Mouse (Mus musculus): ENCODE results near the gene Kazn.

Gene Kazn

DNA sequence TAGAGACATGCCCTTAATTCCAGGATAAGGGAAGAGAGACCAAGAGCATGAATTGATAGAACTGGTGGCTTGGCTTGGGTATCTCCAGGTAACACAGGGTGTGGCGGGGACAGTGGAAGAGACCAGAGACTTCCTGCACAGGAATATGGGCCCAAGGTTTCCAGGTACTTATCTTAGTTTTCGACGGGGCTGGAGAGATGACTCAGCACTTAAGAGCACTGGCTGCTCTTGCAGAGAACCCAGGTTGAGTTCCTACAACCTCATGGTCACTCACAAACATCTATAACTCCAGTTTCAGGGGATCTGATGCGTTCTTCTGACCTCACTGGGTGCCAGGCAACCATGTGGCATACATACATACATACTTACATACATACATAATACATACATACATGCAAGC is 3.0 kb upstream of the Kazn start:
- no peak for DNase-seq (ENCODE audit: low spot score in 2 of 2)

GRCm38 (mm10) chr4:142240874-142241273 is 1.7 kb upstream of the Kazn start:
- DNase-seq (ENCODE audit: low spot score in 2 of 2), result no peak

- no peak for DNase-seq (ENCODE audit: low spot score in 2 of 2)
Measured at GRCm38 (mm10) chr4:142238486-142239239, 538 bp downstream of the Kazn start.

- no peak for DNase-seq (ENCODE audit: low spot score in 2 of 2)
Measured at GRCm38 (mm10) chr4:142238041-142238440, 1.2 kb downstream of the Kazn start.

DNA sequence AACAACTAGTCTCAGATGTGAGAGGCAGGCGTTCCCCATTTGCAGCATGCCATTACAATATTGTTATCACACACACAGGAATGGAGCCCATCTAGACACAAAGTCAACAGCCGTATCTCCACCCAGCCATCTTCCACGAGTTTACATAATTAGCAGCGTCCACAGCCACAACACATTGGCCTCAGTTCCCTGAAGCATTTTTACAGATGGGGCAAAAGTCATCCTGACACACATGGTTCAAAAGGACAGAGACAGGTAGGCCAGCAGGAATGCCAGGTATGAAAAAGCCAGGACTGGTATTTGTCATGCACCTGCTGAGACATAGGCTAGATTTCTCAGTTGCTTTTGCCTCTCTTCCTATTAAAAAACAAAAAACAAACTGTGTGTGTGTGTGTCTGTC is 2.5 kb downstream of the Kazn start:
- no peak for DNase-seq (ENCODE audit: low spot score in 2 of 2)

DNA sequence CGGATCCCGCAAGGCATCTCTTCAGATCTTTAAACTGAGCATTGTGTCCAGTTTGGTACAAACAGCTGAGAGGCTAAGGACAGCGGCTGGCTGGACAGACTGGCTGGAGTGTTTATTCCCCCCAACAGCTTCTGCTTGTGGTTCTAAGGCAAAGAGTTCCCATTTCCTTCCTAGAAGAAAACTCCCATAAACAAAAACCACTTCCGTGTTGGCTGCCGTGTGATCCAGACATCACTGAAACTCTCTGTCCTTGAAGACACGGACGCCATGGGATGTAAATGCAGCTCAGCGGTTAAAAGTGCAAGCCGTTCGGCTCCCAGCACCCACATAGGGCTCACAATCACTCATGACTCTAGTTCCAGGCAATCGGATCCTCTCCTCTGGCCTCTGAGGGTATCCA is 3.8 kb downstream of the Kazn start:
- DNase-seq (ENCODE audit: low spot score in 2 of 2), result no peak

- no peak for DNase-seq (ENCODE audit: low spot score in 2 of 2)
Measured at GRCm38 (mm10) chr4:142234828-142235227, 4.4 kb downstream of the Kazn start.

DNA sequence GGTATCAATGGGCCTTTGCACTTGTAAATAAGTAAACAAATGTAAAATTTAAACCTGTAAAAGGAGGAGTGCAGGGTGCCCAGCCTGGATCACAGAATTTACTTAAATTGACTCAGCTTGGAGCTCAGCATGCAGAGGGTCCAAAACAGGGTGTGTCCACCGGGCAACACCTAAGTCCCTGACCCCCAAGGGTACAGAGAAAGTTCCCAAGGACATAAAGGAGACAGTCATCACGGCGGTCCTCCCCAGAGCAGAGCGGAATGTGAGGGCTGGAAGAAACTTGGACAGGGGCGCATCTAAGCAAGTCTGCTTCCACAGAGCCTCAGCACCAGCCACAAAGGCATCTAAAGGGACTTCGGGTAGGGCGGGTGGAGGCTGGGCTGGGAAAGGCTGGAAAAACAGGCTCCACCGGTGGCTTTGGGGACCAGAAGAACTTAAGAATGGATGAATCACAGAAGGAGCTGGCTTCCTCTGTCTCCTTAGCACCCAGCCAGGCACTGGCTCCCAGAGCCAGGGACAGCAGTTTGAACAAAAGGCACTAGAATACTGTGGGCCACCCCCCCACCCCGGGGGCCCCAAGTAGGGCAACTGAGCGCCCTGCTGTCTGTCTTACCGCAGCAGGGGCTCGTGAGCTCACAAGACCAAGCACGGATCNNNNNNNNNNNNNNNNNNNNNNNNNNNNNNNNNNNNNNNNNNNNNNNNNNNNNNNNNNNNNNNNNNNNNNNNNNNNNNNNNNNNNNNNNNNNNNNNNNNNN is 10.2 kb downstream of the Kazn start:
- DNase-seq (ENCODE audit: low spot score in 2 of 2), result no peak

DNA sequence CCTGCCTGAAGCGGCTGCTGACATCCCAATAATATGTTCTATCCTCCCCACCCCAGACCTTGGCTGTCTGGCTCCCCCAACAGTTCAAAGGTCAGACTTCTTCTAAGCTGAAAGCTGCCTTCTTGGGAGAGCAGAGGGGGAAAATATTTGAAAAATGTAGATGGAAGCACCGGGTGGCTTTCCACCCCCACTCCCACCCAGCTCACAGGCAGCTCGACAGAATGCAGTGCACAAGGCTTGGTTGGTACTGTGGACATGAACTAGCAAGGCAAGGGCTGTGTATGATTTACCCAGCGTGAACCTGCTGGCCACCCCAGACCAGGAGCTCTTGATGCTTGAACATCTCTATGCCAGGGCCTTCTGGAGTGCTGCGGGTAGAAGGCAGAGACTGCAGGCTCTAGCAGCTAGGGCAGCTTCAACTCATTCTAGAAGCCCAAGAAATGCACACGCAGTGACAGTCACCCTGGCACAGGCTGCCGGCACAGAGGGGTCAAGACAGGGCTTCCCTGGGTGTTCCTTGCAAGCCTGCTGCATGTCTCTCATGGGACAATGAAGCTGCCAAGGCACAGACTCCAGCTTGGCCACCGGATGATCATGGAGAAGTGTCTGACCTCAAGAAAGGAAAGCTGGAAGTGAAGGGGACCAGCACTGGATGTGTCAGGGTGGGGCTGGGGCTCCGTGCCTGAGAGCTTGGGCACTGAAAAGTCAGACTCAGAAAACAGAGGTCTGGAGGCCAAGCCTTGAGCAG is 15.1 kb downstream of the Kazn start:
- no peak for DNase-seq (ENCODE audit: low spot score in 2 of 2)

- DNase-seq (ENCODE audit: low spot score in 2 of 2), result no peak
Measured at GRCm38 (mm10) chr4:142222385-142222784, 16.8 kb downstream of the Kazn start.

GRCm38 (mm10) chr4:142221757-142222072 is 17.5 kb downstream of the Kazn start:
- DNase-seq (ENCODE audit: low spot score in 2 of 2), result no peak

- no peak for DNase-seq (ENCODE audit: low spot score in 2 of 2)
Measured at GRCm38 (mm10) chr4:142221025-142221756, 18.0 kb downstream of the Kazn start.

GRCm38 (mm10) chr4:142218997-142219396 is 20.2 kb downstream of the Kazn start:
- no peak for DNase-seq (ENCODE audit: low spot score in 2 of 2)

- no peak for DNase-seq (ENCODE audit: low spot score in 2 of 2)
Measured at GRCm38 (mm10) chr4:142217048-142217447, 22.2 kb downstream of the Kazn start.

DNA sequence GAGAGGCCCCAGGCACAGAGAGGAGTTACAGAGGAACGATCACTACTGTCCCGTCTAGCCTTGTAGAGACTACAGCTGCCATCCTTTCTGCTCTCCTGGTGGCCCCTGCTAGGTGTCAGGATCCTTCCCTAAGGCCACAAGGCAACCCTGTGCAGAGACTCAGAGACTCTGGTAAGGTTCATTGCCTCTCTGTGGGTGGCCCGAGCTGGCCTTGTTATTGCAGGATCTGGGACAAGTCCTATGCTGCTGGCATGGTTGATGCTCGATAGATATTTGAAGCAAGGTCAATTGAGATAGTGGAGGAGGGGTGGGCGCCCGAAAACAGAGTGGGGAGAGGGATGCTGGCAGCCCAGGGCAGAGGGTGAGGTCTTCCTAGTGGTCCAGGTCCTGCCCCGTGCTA is 23.4 kb downstream of the Kazn start:
- no peak for DNase-seq (ENCODE audit: low spot score in 2 of 2)

DNA sequence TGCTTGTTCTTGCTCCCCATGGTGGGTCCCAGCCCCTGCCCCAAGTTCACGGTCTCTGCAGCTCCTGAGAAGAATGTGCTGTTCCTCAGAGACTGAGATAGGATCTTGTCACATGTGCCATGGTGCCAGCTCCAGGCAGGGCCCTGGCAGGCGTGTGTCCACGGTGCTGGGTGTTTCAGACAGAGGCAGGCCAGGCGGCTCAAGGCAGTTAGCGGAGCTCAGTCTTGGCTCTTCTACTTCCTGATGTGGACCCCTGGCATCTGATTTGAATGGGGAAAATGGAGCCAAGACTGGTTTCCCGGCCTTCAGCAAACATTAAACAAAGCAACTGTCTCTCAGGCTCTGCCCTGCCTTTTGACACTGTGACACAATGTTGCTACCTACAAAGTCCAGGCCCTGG is 24.7 kb downstream of the Kazn start:
- no peak for DNase-seq (ENCODE audit: low spot score in 2 of 2)

- no peak for DNase-seq (ENCODE audit: low spot score in 2 of 2)
Measured at GRCm38 (mm10) chr4:142212425-142212824, 26.8 kb downstream of the Kazn start.

GRCm38 (mm10) chr4:142209884-142210283 is 29.3 kb downstream of the Kazn start:
- no peak for DNase-seq (ENCODE audit: low spot score in 2 of 2)

GRCm38 (mm10) chr4:142209476-142209875 is 29.7 kb downstream of the Kazn start:
- no peak for DNase-seq (ENCODE audit: low spot score in 2 of 2)

DNA sequence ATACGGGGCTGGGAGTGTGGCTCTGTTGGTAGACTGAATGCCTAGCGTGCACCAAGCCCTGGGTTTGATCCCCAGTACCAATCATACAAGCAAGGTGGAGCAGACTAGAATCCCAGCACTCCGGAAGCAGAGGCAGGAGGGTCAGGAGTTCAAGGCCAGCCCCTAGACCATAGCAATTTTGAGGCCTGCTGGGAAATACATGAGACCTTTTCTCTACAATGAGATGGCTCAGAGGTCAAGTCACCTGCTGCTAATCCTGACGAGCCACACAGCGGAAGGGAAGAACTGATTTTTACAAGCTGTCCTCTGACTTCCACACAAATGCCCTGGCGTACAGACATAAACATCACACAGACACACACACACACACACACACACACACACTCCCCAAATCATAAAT is 33.5 kb downstream of the Kazn start:
- DNase-seq (ENCODE audit: low spot score in 2 of 2), result no peak

- no peak for DNase-seq (ENCODE audit: low spot score in 2 of 2)
Measured at GRCm38 (mm10) chr4:142196626-142197025, 42.6 kb downstream of the Kazn start.

DNA sequence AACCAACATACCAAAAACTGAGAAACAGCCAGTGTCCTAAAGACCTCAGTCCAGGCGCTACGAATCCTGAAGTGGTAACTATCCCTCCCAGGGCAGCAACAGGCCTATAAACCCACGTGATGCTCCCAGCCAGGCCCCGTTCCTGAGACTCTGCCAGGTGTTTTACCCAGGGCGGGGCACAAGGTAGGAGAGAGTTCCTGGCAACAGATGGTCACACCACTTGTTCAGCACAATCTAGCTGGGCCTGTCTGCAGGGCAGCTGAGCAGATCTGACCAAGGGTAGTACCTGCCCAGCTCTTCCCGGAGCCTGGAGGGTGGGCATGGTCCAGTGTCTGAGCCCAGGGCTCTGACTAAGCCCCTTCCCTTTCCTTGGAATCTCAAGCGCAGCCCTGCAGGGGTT is 45.4 kb downstream of the Kazn start:
- no peak for DNase-seq (ENCODE audit: low spot score in 2 of 2)
